8 mouse cellular contexts compared by ENCODE assay signal in the genomic region with DNA sequence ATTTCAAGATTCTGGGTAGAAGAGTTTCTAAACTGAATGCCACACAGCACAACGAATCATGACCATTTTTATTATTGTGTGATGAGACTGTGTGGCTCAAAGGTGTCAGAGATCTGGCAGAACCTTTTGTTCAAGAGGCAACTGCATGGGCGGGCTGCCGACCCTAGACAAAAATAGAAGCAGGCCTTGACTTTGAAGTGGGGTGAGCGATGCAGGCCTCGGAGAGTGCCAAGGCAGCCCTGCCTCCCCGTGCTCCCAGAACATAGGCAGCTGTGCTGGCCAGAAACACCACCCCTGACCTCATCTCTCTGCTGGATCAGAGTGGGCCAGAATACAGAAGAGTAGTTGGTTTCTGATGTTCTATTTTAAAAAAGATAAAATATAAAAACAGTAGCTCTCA. TPM values are rescaled to one million over a fixed set of nuclear protein-coding genes. Genes with fewer than 3 reads are reported as not detected.
DNase-seq lines count a peak whose midpoint lies in the region; ATAC-seq lines count a peak whose summit lies in the region.
"Had no signal": no experiment of that assay in that cellular context is flagged by ENCODE, and none has a peak within 500 bp of the region (broad histone marks: within the 10 kb centered on the region; RNA-seq: fewer than 3 reads in every experiment).

No protein-coding gene starts in this region.

- H3K4me2 ChIP-seq in stomach, embryonic 16.5 days (ENCODE audit: low read depth, low read length), result no peak overlapping the region

- peaks cover 22% of the 10 kb centered on the region for H3K4me1 ChIP-seq in stomach, embryonic 16.5 days (ENCODE audit: control insufficient read depth, insufficient read depth, low read length)

- ATAC-seq in stomach, embryonic 16.5 days (ENCODE audit: insufficient read depth, low FRiP score), result no peak

- no peak overlapping the region for H3K4me3 ChIP-seq in stomach, embryonic 16.5 days (replicated peaks; ENCODE audit: low read length)

- H3K36me3 ChIP-seq in stomach, embryonic 16.5 days (ENCODE audit: control insufficient read depth, insufficient read depth, low read length), result no peaks in the 10 kb centered on the region

- no peaks in the 10 kb centered on the region for H3K27me3 ChIP-seq in stomach, embryonic 16.5 days (ENCODE audit: control insufficient read depth, insufficient read depth, low read length)

- intact Hi-C loops in heart, postnatal 36 days (cut with DNase I), result no loop called here

- peak overlapping the region; percentile 25; the same call in 1 of the 2 replicates for H3K27ac ChIP-seq in stomach, embryonic 16.5 days (ENCODE audit: low read length)

- peak; percentile 15 for DNase-seq in right cerebral cortex, adult 18-20 months
- DNase-seq in right cerebral cortex, postnatal 4 days, result no peak
- DNase-seq in gastrocnemius, postnatal 10 days, result peak; percentile 64
- DNase-seq in heart, postnatal 36 days, result peak; percentile 66
- DNase-seq in frontal cortex, postnatal 14 days (ENCODE audit: low spot score in 2 of 2), result no peak
- DNase-seq in spleen, adult 18-20 months, result no peak

- no peak overlapping the region for H3K9ac ChIP-seq in stomach, embryonic 16.5 days (ENCODE audit: low read length)

- WGBS in stomach, embryonic 16.5 days, result 39% methylated on average over 6 of the region's 6 CpGs

- no peaks in the 10 kb centered on the region for H3K9me3 ChIP-seq in stomach, embryonic 16.5 days (replicated peaks; ENCODE audit: control insufficient read depth, low read length)

RNA-seq across cellular contexts. Expression of gene Myoz2, which starts 57.6 kb away (rescaled TPM):
- total RNA-seq in gastrocnemius, postnatal 10 days (2021), result 100 to 1,000 TPM; 268 to 314 TPM
- 1,000 to 10,000 TPM; 2,084 to 2,239 TPM for total RNA-seq in heart, postnatal 36 days (2021)
- 3.6 and 21.6 TPM in 2 replicates for polyA plus RNA-seq in stomach, embryonic 16.5 days (2015; fragmentation: Nextera tagmentation; extraction: Ambion mirVana)
- total RNA-seq: hematopoietic stem cell, adult 5-6 weeks had no signal

Comparison
In these comparisons a context has a peak if more than half of its experiments do, and no peak if none do; other contexts are left out.
1. DNase-seq: peak in right cerebral cortex, adult 18-20 months (single experiment), gastrocnemius, postnatal 10 days (single experiment) and heart, postnatal 36 days (2 of 2); none in right cerebral cortex, postnatal 4 days (single experiment), frontal cortex, postnatal 14 days (0 of 2) and spleen, adult 18-20 months (0 of 2).
2. RNA of gene Myoz2, which starts 57.6 kb away (total RNA-seq): 2,084 to 2,239 TPM in heart, postnatal 36 days; 268 to 314 TPM in gastrocnemius, postnatal 10 days; every median in the first group is over 4 times any median in the second.